Mouse (Mus musculus) stomach, embryonic 14.5 days (tissue): Measurements from ENCODE around the gene Rabac1. TPM values are rescaled to one million over a fixed set of nuclear protein-coding genes. Genes with fewer than 3 reads are reported as not detected.
A peak's percentile ranks its signal among the peaks of the same experiment; 100 is the strongest.

ENCODE experiments used
- ATAC-seq: fragments of 200-750 bp; cut with Nextera tagmentation; 2 replicates; pipeline ENCODE4 v1.8.0; 2017; ENCODE audit warnings: low read depth, moderate TSS enrichment; ENCODE audit not compliant: insufficient number of reproducible peaks, insufficient read depth, low FRiP score
- H3K27ac ChIP-seq: fragments of 300-500 bp; sonication (generic); 2 replicates; pipeline ENCODE4 v1.5.1; 2014; ENCODE audit warnings: mild to moderate bottlenecking, low read length, moderate library complexity, mixed read lengths
- H3K27me3 ChIP-seq: fragments of 300-500 bp; sonication (generic); 2 replicates; pipeline ENCODE4 v1.6.1; 2014; ENCODE audit warnings: low read length, control low read depth, mixed read lengths; ENCODE audit not compliant: control insufficient read depth, insufficient read depth
- H3K36me3 ChIP-seq: fragments of 300-500 bp; sonication (generic); 2 replicates; pipeline ENCODE4 v1.6.1; 2014; ENCODE audit warnings: mild to moderate bottlenecking, control low read depth, low read length, moderate library complexity, mixed read lengths; ENCODE audit not compliant: control insufficient read depth, insufficient read depth
- H3K4me1 ChIP-seq: fragments of 300-500 bp; sonication (generic); 2 replicates; pipeline ENCODE4 v1.6.1; 2014; ENCODE audit warnings: low read length, control low read depth, mixed read lengths; ENCODE audit not compliant: control insufficient read depth, insufficient read depth
- H3K4me2 ChIP-seq: fragments of 300-500 bp; sonication (generic); replicated peaks from 2 replicates; pipeline ENCODE4 v1.6.1; 2014; ENCODE audit warnings: low read depth, low read length, control low read depth
- H3K4me3 ChIP-seq: fragments of 300-500 bp; sonication (generic); 2 replicates; pipeline ENCODE4 v1.5.1; 2014; ENCODE audit warnings: low read depth, low read length, control low read depth
- H3K9ac ChIP-seq: fragments of 300-500 bp; sonication (generic); replicated peaks from 2 replicates; pipeline ENCODE4 v1.6.1; 2014; ENCODE audit warnings: low read depth, mild to moderate bottlenecking, control low read depth, low read length, moderate library complexity, mixed read lengths
- H3K9me3 ChIP-seq: fragments of 300-500 bp; sonication (generic); 2 replicates; pipeline ENCODE4 v1.6.1; 2016; ENCODE audit warnings: low read depth, low read length, control low read depth; ENCODE audit not compliant: control insufficient read depth
- WGBS: fragments of 180-500 bp; shearing (Covaris S2); extraction: QIAGEN DNeasy Blood & Tissue Kit; methylation state at CpG from one replicate; pipeline ENCODE4 v1.1.7; 2014; 5-methylcytosine and 5-hydroxymethylcytosine counted together
- polyA plus RNA-seq: library from polyadenylated mRNA; unstranded; fragments of >200 nt; fragmentation: Nextera tagmentation; extraction: Ambion mirVana; gene quantifications from 2 replicates; pipeline ENCODE4 v1.2.1, GENCODE M21; 2014

Rabac1 gene
- polyA plus RNA-seq, 1 experiment from 2014 or later, result 198 TPM

GRCm38 (mm10) chr7:24973208-24973607 is 654 bp upstream of the Rabac1 start:
- 81% methylated on average over 4 of the region's 4 CpGs for WGBS
- Histone ChIP-seq H3K4me1 (peaks cover 2% of the 10 kb centered on the region; the same call in 1 of the 2 replicates), H3K9me3 (no peaks in the 10 kb centered on the region), H3K27ac (no peak overlapping the region), H3K9ac (no peak overlapping the region), H3K4me2 (no peak overlapping the region), H3K36me3 (no peaks in the 10 kb centered on the region), H3K27me3 (no peaks in the 10 kb centered on the region), H3K4me3 (no peak overlapping the region)
- ATAC-seq, result no peak

GRCm38 (mm10) chr7:24971261-24971971 is 1.1 kb downstream of the Rabac1 start:
- no peaks in the 10 kb centered on the region for H3K9me3 ChIP-seq
- ATAC-seq, result no peak
- H3K36me3 ChIP-seq, result no peaks in the 10 kb centered on the region
- no peaks in the 10 kb centered on the region for H3K27me3 ChIP-seq
- peak overlapping the region; percentile 63 for H3K9ac ChIP-seq
- H3K4me3 ChIP-seq, result peak overlapping the region; percentile 88
- H3K4me2 ChIP-seq, result peak overlapping the region; percentile 71
- peak overlapping the region; percentile 78; the same call in 1 of the 2 replicates for H3K27ac ChIP-seq
- 9% methylated on average over 19 of the region's 19 CpGs for WGBS
- H3K4me1 ChIP-seq, result peaks cover 2% of the 10 kb centered on the region; the same call in 1 of the 2 replicates

- no peaks in the 10 kb centered on the region for H3K36me3 ChIP-seq
- H3K4me1 ChIP-seq, result peaks cover 2% of the 10 kb centered on the region; the same call in 1 of the 2 replicates
- no peak overlapping the region for H3K27ac ChIP-seq
- no peaks in the 10 kb centered on the region for H3K9me3 ChIP-seq
- H3K9ac ChIP-seq, result no peak overlapping the region
- WGBS, result 96% methylated on average over 3 of the region's 3 CpGs
- ATAC-seq, result no peak
- H3K4me2 ChIP-seq, result no peak overlapping the region
- no peaks in the 10 kb centered on the region for H3K27me3 ChIP-seq
- H3K4me3 ChIP-seq, result no peak overlapping the region
These were observed 2.2 kb downstream of the Rabac1 start for GRCm38 (mm10) chr7:24970341-24970740.

- ATAC-seq, result no peak
- no peak overlapping the region for H3K4me3 ChIP-seq
- peaks cover 2% of the 10 kb centered on the region; the same call in 1 of the 2 replicates for H3K4me1 ChIP-seq
- H3K27me3 ChIP-seq, result no peaks in the 10 kb centered on the region
- H3K9ac ChIP-seq, result no peak overlapping the region
- H3K27ac ChIP-seq, result no peak overlapping the region
- WGBS, result 83% methylated on average over 12 of the region's 12 CpGs
- no peaks in the 10 kb centered on the region for H3K9me3 ChIP-seq
- no peaks in the 10 kb centered on the region for H3K36me3 ChIP-seq
- no peak overlapping the region for H3K4me2 ChIP-seq
These were observed 2.7 kb downstream of the Rabac1 start for GRCm38 (mm10) chr7:24969805-24970204.

GRCm38 (mm10) chr7:24968463-24968862 is 4.1 kb downstream of the Rabac1 start:
- no peak for ATAC-seq
- no peak overlapping the region for H3K9ac ChIP-seq
- peaks cover 2% of the 10 kb centered on the region; the same call in 1 of the 2 replicates for H3K4me1 ChIP-seq
- no peak overlapping the region for H3K27ac ChIP-seq
- no peaks in the 10 kb centered on the region for H3K9me3 ChIP-seq
- WGBS, result 77% methylated on average over 6 of the region's 6 CpGs
- no peaks in the 10 kb centered on the region for H3K36me3 ChIP-seq
- H3K27me3 ChIP-seq, result no peaks in the 10 kb centered on the region
- H3K4me3 ChIP-seq, result no peak overlapping the region
- no peak overlapping the region for H3K4me2 ChIP-seq

GRCm38 (mm10) chr7:24967966-24968365 is 4.6 kb downstream of the Rabac1 start:
- Histone ChIP-seq H3K9ac (no peak overlapping the region), H3K4me2 (no peak overlapping the region), H3K36me3 (no peaks in the 10 kb centered on the region), H3K27me3 (no peaks in the 10 kb centered on the region), H3K4me1 (peaks cover 2% of the 10 kb centered on the region; the same call in 1 of the 2 replicates), H3K4me3 (no peak overlapping the region), H3K27ac (no peak overlapping the region), H3K9me3 (no peaks in the 10 kb centered on the region)
- ATAC-seq, result no peak
- WGBS, result 73% methylated on average over 8 of the region's 8 CpGs

- H3K36me3 ChIP-seq, result no peaks in the 10 kb centered on the region
- H3K4me1 ChIP-seq, result no peaks in the 10 kb centered on the region
- no peaks in the 10 kb centered on the region for H3K9me3 ChIP-seq
- no peak overlapping the region for H3K4me3 ChIP-seq
- no peak overlapping the region for H3K9ac ChIP-seq
- 10% methylated on average over 5 of the region's 5 CpGs for WGBS
- ATAC-seq, result no peak; the same call in 1 of the 2 replicates
- H3K27me3 ChIP-seq, result no peaks in the 10 kb centered on the region
- no peak overlapping the region for H3K4me2 ChIP-seq
- no peak overlapping the region for H3K27ac ChIP-seq
These were observed 7.5 kb downstream of the Rabac1 start for GRCm38 (mm10) chr7:24964897-24965535.

GRCm38 (mm10) chr7:24964288-24964687 is 8.3 kb downstream of the Rabac1 start:
- Histone ChIP-seq H3K36me3 (no peaks in the 10 kb centered on the region), H3K4me2 (no peak overlapping the region)

More at GRCm38 (mm10) chr7:24964288-24964687, 8.3 kb downstream of the Rabac1 start:
- H3K4me1 ChIP-seq, result no peaks in the 10 kb centered on the region
- H3K9ac ChIP-seq, result no peak overlapping the region
- H3K27ac ChIP-seq, result no peak overlapping the region
- WGBS, result 72% methylated on average over 2 of the region's 2 CpGs
- no peaks in the 10 kb centered on the region for H3K9me3 ChIP-seq
- no peak overlapping the region for H3K4me3 ChIP-seq
- H3K27me3 ChIP-seq, result no peaks in the 10 kb centered on the region
- ATAC-seq, result no peak
